Mouse (Mus musculus) fat pad, adult 2 months (tissue): Measurements from ENCODE around the gene Ccz1.

Experiments used
- DNase-seq: peaks from one replicate; pipeline ENCODE4 v3.0.0-alpha.2; 2011; ENCODE audit warnings: low read depth, low spot score; ENCODE audit errors: extremely low read depth

The Ccz1 gene

DNA sequence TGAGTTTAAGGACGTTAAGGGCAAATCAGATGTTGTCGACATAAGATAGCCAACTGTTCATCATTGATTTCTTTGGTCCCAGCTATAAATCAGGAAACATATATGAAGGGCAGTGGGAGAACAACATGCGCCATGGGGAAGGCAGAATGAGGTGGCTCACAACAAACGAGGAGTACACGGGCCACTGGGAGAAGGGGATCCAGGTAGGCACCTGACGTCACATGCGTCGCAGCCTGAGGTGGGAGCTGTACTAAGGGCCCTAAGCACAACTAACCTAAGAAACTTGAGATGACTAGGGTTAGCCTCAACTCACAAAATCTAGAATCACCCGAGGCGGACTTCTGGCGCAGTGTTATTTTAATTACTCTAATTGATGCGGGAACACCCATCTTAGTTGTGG lies 66.3 kb downstream of the Ccz1 start:
- DNase-seq, result no peak

GRCm38 (mm10) chr5:143943231-143944125 lies 71.2 kb downstream of the Ccz1 start:
- DNase-seq, result no peak

GRCm38 (mm10) chr5:143941588-143941987 lies 73.1 kb downstream of the Ccz1 start:
- no peak for DNase-seq
